In genomic region chr14:21271472-21271871, GRCm38 (mm10) we compare ENCODE assay signal across 15 mouse cellular contexts.
"Had no signal": no experiment of that assay in that cellular context is flagged by ENCODE, and none has a peak within 500 bp of the region (broad histone marks: within the 10 kb centered on the region; RNA-seq: fewer than 3 reads in every experiment).

No protein-coding gene starts in this region.

- DNase-seq: kidney, adult 2 months; kidney, postnatal 25 days; layer of hippocampus, postnatal 36 days; lung, adult 2 months; lung, postnatal 14 days; lung, postnatal 4 days; thymus, adult 18-20 months; thymus, postnatal 36 days had no signal

- H3K4me2 ChIP-seq: midbrain, embryonic 13.5 days had no signal

- H3K9ac ChIP-seq: liver, embryonic 14.5 days; midbrain, embryonic 13.5 days had no signal

- H3K4me3 ChIP-seq: left cerebral cortex, adult 2 months; midbrain, embryonic 13.5 days had no signal

- ATAC-seq: hindbrain, postnatal 0 days; inflammation-experienced regulatory T-cells, adult 6 months; midbrain, embryonic 13.5 days; midbrain, embryonic 16.5 days had no signal

- H3K36me3 ChIP-seq: midbrain, embryonic 13.5 days had no signal

- H3K9me3 ChIP-seq: midbrain, embryonic 13.5 days had no signal

- H3K27ac ChIP-seq: hindbrain, postnatal 0 days; kidney, postnatal 0 days; left cerebral cortex, adult 2 months; liver, embryonic 14.5 days; midbrain, embryonic 13.5 days had no signal

- H3K27me3 ChIP-seq: midbrain, embryonic 13.5 days had no signal
